Mouse (Mus musculus) hindbrain, postnatal 0 days (tissue): ENCODE data around the gene Mroh3. TPM values are rescaled to one million over a fixed set of nuclear protein-coding genes. Genes with fewer than 3 reads are reported as not detected.

Experiments used
- ATAC-seq: fragments of 200-750 bp; cut with Nextera tagmentation; 2 replicates; pipeline ENCODE4 v1.8.0; 2017; ENCODE audit warnings: mild to moderate bottlenecking, moderate TSS enrichment, moderate library complexity
- DNase-seq: peaks from one replicate; pipeline ENCODE4 v3.0.0-alpha.2; 2015; ENCODE audit warnings: low spot score
- H3K27ac ChIP-seq: fragments of 300-500 bp; sonication (generic); 2 replicates; pipeline ENCODE4 v1.5.1; 2014; ENCODE audit warnings: mild to moderate bottlenecking
- H3K27me3 ChIP-seq: fragments of 300-500 bp; sonication (generic); 2 replicates; pipeline ENCODE4 v1.6.1; 2014; ENCODE audit warnings: low read length, mixed read lengths; ENCODE audit not compliant: insufficient read depth
- H3K36me3 ChIP-seq: fragments of 300-500 bp; sonication (generic); 2 replicates; pipeline ENCODE4 v1.6.1; 2014; ENCODE audit warnings: low read length, mixed read lengths; ENCODE audit not compliant: insufficient read depth
- H3K4me1 ChIP-seq: fragments of 300-500 bp; sonication (generic); 2 replicates; pipeline ENCODE4 v1.6.1; 2014; ENCODE audit warnings: antibody characterized with exemption, low read length, mixed read lengths; ENCODE audit not compliant: insufficient read depth
- H3K4me2 ChIP-seq: fragments of 300-500 bp; sonication (generic); 2 replicates; pipeline ENCODE4 v1.6.1; 2014; ENCODE audit warnings: low read depth, mild to moderate bottlenecking, low read length, moderate library complexity, mixed read lengths
- H3K4me3 ChIP-seq: fragments of 300-500 bp; sonication (generic); 2 replicates; pipeline ENCODE4 v1.5.1; 2014; ENCODE audit warnings: low read length
- H3K9ac ChIP-seq: fragments of 300-500 bp; sonication (generic); replicated peaks from 2 replicates; pipeline ENCODE4 v1.6.1; 2014; ENCODE audit warnings: mild to moderate bottlenecking, low read length, moderate library complexity, mixed read lengths
- H3K9me3 ChIP-seq: fragments of 300-500 bp; sonication (generic); 2 replicates; pipeline ENCODE4 v1.6.1; 2016; ENCODE audit warnings: low read length, mixed read lengths
- CTCF ChIP-seq: IDR thresholded peaks from 2 replicates; pipeline ENCODE4 v1.5.1; 2016; ENCODE audit warnings: antibody characterized with exemption, control low read depth, low read depth
- WGBS: fragments of 180-500 bp; shearing (Covaris S2); extraction: QIAGEN DNeasy Blood & Tissue Kit; methylation state at CpG from one replicate; pipeline ENCODE4 v1.1.7; 2014; 5-methylcytosine and 5-hydroxymethylcytosine counted together
- polyA plus RNA-seq: library from polyadenylated mRNA; unstranded; fragments of >200 nt; fragmentation: Nextera tagmentation; extraction: Ambion mirVana; gene quantifications from 2 replicates; pipeline ENCODE4 v1.2.1, GENCODE M21; 2015
- total RNA-seq: library from RNA; depleted of rRNA; stranded (reverse); fragments of >200 nt; gene quantifications from 2 replicates; pipeline ENCODE4 v1.2.3, GENCODE M21; 2014; rRNA removed

The Mroh3 gene
- total and polyA plus RNA-seq, 2 experiments from 2014 or later, result 0.23 to 0.84 TPM

GRCm38 (mm10) chr1:136132386-136133201, 80.0 kb downstream of the Mroh3 start:
- Histone ChIP-seq H3K4me2 (peak overlapping the region; percentile 74), H3K4me3 (peak overlapping the region; percentile 77), H3K9ac (peak overlapping the region; percentile 88), H3K27ac (peak overlapping the region; percentile 96), H3K36me3 (no peaks in the 10 kb centered on the region), H3K4me1 (peaks cover 57% of the 10 kb centered on the region), H3K27me3 (no peaks in the 10 kb centered on the region), H3K9me3 (no peaks in the 10 kb centered on the region)
- DNase-seq (peak; percentile 67), ATAC-seq (0 out of 2 replicates have a peak, but pooled peaks have one; percentile 1)
- no peak for TF ChIP-seq CTCF
- WGBS, result 15% methylated on average over 10 of the region's 10 CpGs

Other genes starting within 250 kb of the Mroh3 start
- gene Igfn1, start 206.5 kb downstream of the Mroh3 start, total RNA-seq, result 0.11 TPM in 1 of 2 replicates, not detected in the other
- gene Igfn1, start 206.5 kb downstream of the Mroh3 start, polyA plus RNA-seq, result 0.04 and 0.05 TPM in 2 replicates
- 152 and 166 TPM in 2 replicates for gene Tmem9, start 204.7 kb downstream of the Mroh3 start, total RNA-seq
- 195 and 196 TPM in 2 replicates for gene Tmem9, start 204.7 kb downstream of the Mroh3 start, polyA plus RNA-seq
- not detected in 2 replicates for gene Ascl5, start 162.0 kb downstream of the Mroh3 start, total RNA-seq
- gene Ascl5, start 162.0 kb downstream of the Mroh3 start, polyA plus RNA-seq, result 0.38 and 0.47 TPM in 2 replicates
- 1.9 and 4.1 TPM in 2 replicates for gene Cacna1s, start 160.1 kb downstream of the Mroh3 start, total RNA-seq
- 0.53 and 0.69 TPM in 2 replicates for gene Cacna1s, start 160.1 kb downstream of the Mroh3 start, polyA plus RNA-seq
- 144 and 155 TPM in 2 replicates for gene Kif21b, start 81.4 kb downstream of the Mroh3 start, total RNA-seq
- gene Kif21b, start 81.4 kb downstream of the Mroh3 start, polyA plus RNA-seq, result 22.6 and 26.8 TPM in 2 replicates
- gene Inava, start 21.4 kb upstream of the Mroh3 start, total RNA-seq, result 4.5 and 11.3 TPM in 2 replicates
- gene Inava, start 21.4 kb upstream of the Mroh3 start, polyA plus RNA-seq, result 2.8 and 2.9 TPM in 2 replicates
- 6.0 and 6.2 TPM in 2 replicates for gene Gpr25, start 48.0 kb upstream of the Mroh3 start, total RNA-seq
- 0.78 and 1.3 TPM in 2 replicates for gene Gpr25, start 48.0 kb upstream of the Mroh3 start, polyA plus RNA-seq
- 99.1 and 108 TPM in 2 replicates for gene Camsap2, start 133.3 kb upstream of the Mroh3 start, total RNA-seq
- 19.8 and 20.1 TPM in 2 replicates for gene Camsap2, start 133.3 kb upstream of the Mroh3 start, polyA plus RNA-seq
- gene Ddx59, start 202.4 kb upstream of the Mroh3 start, total RNA-seq, result 15.0 and 18.3 TPM in 2 replicates
- 15.8 and 16.8 TPM in 2 replicates for gene Ddx59, start 202.4 kb upstream of the Mroh3 start, polyA plus RNA-seq